Mouse (Mus musculus) embryonic facial prominence, embryonic 10.5 days (tissue): ENCODE data around the gene Rraga. TPM values are rescaled to one million over a fixed set of nuclear protein-coding genes. Genes with fewer than 3 reads are reported as not detected.

ENCODE experiments used
- DNase-seq: peaks from one replicate; pipeline ENCODE4 v3.0.0-alpha.2; 2017; ENCODE audit warnings: low spot score
- H3K27ac ChIP-seq: fragments of 300-500 bp; sonication (generic); replicated peaks from 2 replicates; pipeline ENCODE4 v1.5.1; 2016; ENCODE audit warnings: mild to moderate bottlenecking
- H3K27me3 ChIP-seq: fragments of 300-500 bp; sonication (generic); replicated peaks from 2 replicates; pipeline ENCODE4 v1.6.1; 2016; ENCODE audit warnings: low read depth, mild to moderate bottlenecking; ENCODE audit not compliant: poor library complexity, severe bottlenecking
- H3K36me3 ChIP-seq: fragments of 300-500 bp; sonication (generic); replicated peaks from 2 replicates; pipeline ENCODE4 v1.6.1; 2016; ENCODE audit warnings: mild to moderate bottlenecking, moderate library complexity
- H3K4me1 ChIP-seq: fragments of 300-500 bp; sonication (generic); 2 replicates; pipeline ENCODE4 v1.6.1; 2016
- H3K4me3 ChIP-seq: fragments of 300-500 bp; sonication (generic); 2 replicates; pipeline ENCODE4 v1.5.1; 2016; ENCODE audit warnings: mild to moderate bottlenecking, moderate library complexity
- H3K9me3 ChIP-seq: fragments of 300-500 bp; sonication (generic); 2 replicates; pipeline ENCODE4 v1.6.1; 2016; ENCODE audit warnings: mild to moderate bottlenecking
- WGBS: fragments of 180-500 bp; shearing (Covaris S2); methylation state at CpG from one replicate; pipeline ENCODE4 v1.1.7; 2016; 5-methylcytosine and 5-hydroxymethylcytosine counted together
- polyA plus RNA-seq: library from polyadenylated mRNA; unstranded; fragments of >200 nt; fragmentation: Nextera tagmentation; extraction: Ambion mirVana; gene quantifications from 2 replicates; pipeline ENCODE4 v1.2.1, GENCODE M21; 2016

The Rraga gene
- polyA plus RNA-seq, 1 experiment from 2014 or later, result 66.2 TPM

DNA sequence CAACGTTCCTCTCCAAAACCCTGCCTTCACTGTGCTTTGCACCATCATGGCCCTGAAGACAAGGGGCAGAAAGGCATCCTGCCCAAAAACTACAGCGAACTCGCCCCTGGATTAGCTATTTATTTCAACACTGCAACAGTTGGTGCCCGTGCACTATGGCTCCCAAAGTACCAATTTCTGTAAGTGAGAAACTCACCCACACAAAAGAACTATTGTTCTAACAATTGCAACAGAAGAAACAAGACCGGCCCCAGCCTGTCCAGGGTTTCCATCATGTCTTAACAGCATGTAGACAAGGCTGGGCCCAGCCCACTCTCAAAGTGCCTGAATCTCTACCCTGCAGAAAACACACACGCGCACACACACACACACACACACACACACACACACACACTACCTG is 18.1 kb upstream of the Rraga start:
- H3K9me3 ChIP-seq, result no peaks in the 10 kb centered on the region
- no peaks in the 10 kb centered on the region for H3K4me1 ChIP-seq
- H3K36me3 ChIP-seq, result no peaks in the 10 kb centered on the region
- H3K27me3 ChIP-seq, result no peaks in the 10 kb centered on the region
- DNase-seq, result no peak
- no peak overlapping the region for H3K27ac ChIP-seq
- no peak overlapping the region for H3K4me3 ChIP-seq
- 68% methylated on average over 7 of the region's 7 CpGs for WGBS

GRCm38 (mm10) chr4:86558228-86558627 is 17.2 kb upstream of the Rraga start, which contains the start of gene Saxo1:
Saxo1 (minus strand) TSS chr4:86558328.
- WGBS, result 94% methylated on average over 7 of the region's 7 CpGs
- no peak for DNase-seq

DNA sequence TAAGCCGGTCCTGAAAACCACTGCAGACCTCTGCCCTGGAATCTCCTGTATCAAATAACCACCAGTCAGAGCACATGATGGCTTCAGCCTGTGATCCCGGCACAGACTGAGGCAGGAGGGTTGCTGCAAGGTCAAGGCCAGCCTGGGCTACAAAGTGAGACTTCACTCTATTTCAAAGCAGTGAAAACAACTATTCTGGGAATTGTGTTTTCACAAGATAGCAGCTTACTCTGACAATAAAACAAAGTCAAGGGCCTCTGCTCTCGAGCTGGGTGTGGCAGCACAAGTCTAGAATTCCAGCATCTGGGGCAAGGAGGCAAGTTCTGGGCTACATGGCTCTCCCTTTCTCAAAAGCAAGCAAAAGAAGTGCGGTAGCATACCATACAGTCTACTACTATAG is 16.5 kb upstream of the Rraga start:
- no peak overlapping the region for H3K4me3 ChIP-seq
- no peaks in the 10 kb centered on the region for H3K9me3 ChIP-seq
- no peak for DNase-seq
- no peaks in the 10 kb centered on the region for H3K36me3 ChIP-seq
- WGBS, result 68% methylated on average over 4 of the region's 4 CpGs
- H3K27me3 ChIP-seq, result no peaks in the 10 kb centered on the region
- H3K4me1 ChIP-seq, result no peaks in the 10 kb centered on the region
- H3K27ac ChIP-seq, result no peak overlapping the region

More at GRCm38 (mm10) chr4:86558228-86558627, 17.2 kb upstream of the Rraga start, which contains the start of gene Saxo1:
- H3K27ac ChIP-seq, result no peak within 1 kb of the TSS
- no peaks in the 10 kb centered on the region for H3K27me3 ChIP-seq
- no peak within 1 kb of the TSS for H3K4me3 ChIP-seq
- no peaks in the 10 kb centered on the region for H3K9me3 ChIP-seq
- H3K4me1 ChIP-seq, result no peaks in the 10 kb centered on the region
- no peaks in the 10 kb centered on the region for H3K36me3 ChIP-seq

DNA sequence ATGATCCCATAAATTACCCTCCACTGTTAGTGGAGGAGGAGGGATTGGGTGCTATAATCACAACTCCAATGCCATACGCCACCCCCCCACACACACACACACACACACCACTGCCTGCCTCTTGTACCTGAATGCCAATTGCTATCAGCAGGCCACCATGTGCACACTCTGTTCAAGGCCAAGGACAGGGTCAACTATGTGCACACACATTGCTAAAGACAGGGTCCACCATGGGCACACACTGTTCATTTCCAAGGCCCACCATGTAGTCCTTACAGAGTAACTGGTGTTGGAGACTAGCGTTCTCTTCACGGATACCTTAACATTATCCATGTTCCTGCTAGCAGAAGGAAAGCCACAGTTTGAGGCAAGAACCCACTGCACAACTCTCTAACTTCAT is 14.4 kb upstream of the Rraga start:
- Histone ChIP-seq H3K4me1 (no peaks in the 10 kb centered on the region), H3K36me3 (no peaks in the 10 kb centered on the region), H3K9me3 (no peaks in the 10 kb centered on the region), H3K4me3 (no peak overlapping the region), H3K27me3 (no peaks in the 10 kb centered on the region), H3K27ac (no peak overlapping the region)
- no peak for DNase-seq
- WGBS, result over 99% methylated on average over 3 of the region's 3 CpGs

DNA sequence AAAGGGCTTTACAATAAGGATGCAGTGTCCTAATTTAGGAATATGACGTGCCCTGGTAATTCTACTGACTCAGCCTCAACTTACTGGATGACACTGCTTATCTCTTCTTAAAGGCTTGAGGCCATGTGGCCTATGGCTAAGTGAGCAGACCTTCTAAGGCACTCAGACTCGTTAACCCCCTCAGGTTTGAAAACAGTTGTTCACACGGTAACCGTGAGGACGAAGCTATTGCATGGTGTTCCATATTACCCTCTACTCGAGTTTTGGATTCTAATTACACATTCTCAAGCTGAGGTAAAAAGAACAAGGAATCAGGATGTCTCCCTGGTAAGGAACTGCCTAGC is 557 bp upstream of the Rraga start:
- peak overlapping the region; percentile 92 for H3K4me3 ChIP-seq
- peaks cover 23% of the 10 kb centered on the region for H3K4me1 ChIP-seq
- no peaks in the 10 kb centered on the region for H3K9me3 ChIP-seq
- 25% methylated on average over 6 of the region's 6 CpGs for WGBS
- peaks cover 24% of the 10 kb centered on the region for H3K36me3 ChIP-seq
- no peaks in the 10 kb centered on the region for H3K27me3 ChIP-seq
- peak overlapping the region; percentile 96 for H3K27ac ChIP-seq
- no peak for DNase-seq

- WGBS, result under 1% methylated on average over 20 of the region's 20 CpGs
- peak; percentile 48 for DNase-seq
- Histone ChIP-seq H3K27me3 (no peaks in the 10 kb centered on the region), H3K36me3 (peaks cover 36% of the 10 kb centered on the region), H3K27ac (peak overlapping the region; percentile 96), H3K4me1 (peaks cover 23% of the 10 kb centered on the region), H3K9me3 (no peaks in the 10 kb centered on the region), H3K4me3 (peak overlapping the region; percentile 92)
These were observed 663 bp downstream of the Rraga start for GRCm38 (mm10) chr4:86576120-86576541.

- H3K27me3 ChIP-seq, result no peaks in the 10 kb centered on the region
- H3K36me3 ChIP-seq, result peaks cover 40% of the 10 kb centered on the region
- H3K9me3 ChIP-seq, result no peaks in the 10 kb centered on the region
- DNase-seq, result no peak
- H3K4me3 ChIP-seq, result peak overlapping the region; percentile 92
- H3K4me1 ChIP-seq, result peaks cover 23% of the 10 kb centered on the region
- 12% methylated on average over 11 of the region's 11 CpGs for WGBS
- peak overlapping the region; percentile 96 for H3K27ac ChIP-seq
These were observed 1.3 kb downstream of the Rraga start for GRCm38 (mm10) chr4:86576630-86577225.

- peaks cover 69% of the 10 kb centered on the region for H3K36me3 ChIP-seq
- WGBS, result 67% methylated on average over 4 of the region's 4 CpGs
These were observed 4.6 kb downstream of the Rraga start for GRCm38 (mm10) chr4:86580056-86580455.

DNA sequence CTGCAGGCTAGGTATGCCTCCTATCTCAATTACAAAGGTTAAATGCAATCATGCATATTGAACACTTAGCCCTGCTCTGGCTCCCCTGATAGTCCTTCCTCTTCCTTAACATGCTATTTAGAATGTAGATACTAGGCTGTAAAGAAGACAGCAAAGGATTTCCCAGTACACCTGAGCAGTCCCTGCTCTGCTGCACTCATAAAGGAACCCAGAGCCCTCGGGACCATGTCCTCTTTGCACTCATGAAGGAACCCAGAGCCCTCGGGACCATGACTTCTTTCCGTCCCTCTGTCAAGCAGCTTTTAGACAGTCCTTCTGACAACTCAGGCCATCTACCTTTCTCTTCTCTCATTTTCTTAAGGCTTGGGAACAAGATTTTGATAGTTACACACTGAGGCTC is 5.1 kb downstream of the Rraga start:
- peaks cover 75% of the 10 kb centered on the region for H3K36me3 ChIP-seq

More at GRCm38 (mm10) chr4:86580056-86580455, 4.6 kb downstream of the Rraga start:
- H3K27me3 ChIP-seq, result no peaks in the 10 kb centered on the region
- no peak overlapping the region for H3K4me3 ChIP-seq
- H3K27ac ChIP-seq, result no peak overlapping the region
- no peaks in the 10 kb centered on the region for H3K9me3 ChIP-seq
- H3K4me1 ChIP-seq, result peaks cover 17% of the 10 kb centered on the region
- DNase-seq, result no peak

GRCm38 (mm10) chr4:86588236-86588635 is 12.8 kb downstream of the Rraga start:
- H3K27ac ChIP-seq, result no peak overlapping the region
- no peaks in the 10 kb centered on the region for H3K27me3 ChIP-seq
- peaks cover 91% of the 10 kb centered on the region for H3K36me3 ChIP-seq
- no peak for DNase-seq
- H3K4me3 ChIP-seq, result no peak overlapping the region
- 90% methylated on average over 3 of the region's 3 CpGs for WGBS
- H3K9me3 ChIP-seq, result no peaks in the 10 kb centered on the region
- H3K4me1 ChIP-seq, result no peaks in the 10 kb centered on the region

More for the DNA sequence above, 5.1 kb downstream of the Rraga start:
- H3K4me1 ChIP-seq, result peaks cover 17% of the 10 kb centered on the region
- H3K9me3 ChIP-seq, result no peaks in the 10 kb centered on the region
- H3K4me3 ChIP-seq, result no peak overlapping the region
- 86% methylated on average over 3 of the region's 3 CpGs for WGBS
- no peak for DNase-seq
- H3K27ac ChIP-seq, result no peak overlapping the region
- H3K27me3 ChIP-seq, result no peaks in the 10 kb centered on the region

DNA sequence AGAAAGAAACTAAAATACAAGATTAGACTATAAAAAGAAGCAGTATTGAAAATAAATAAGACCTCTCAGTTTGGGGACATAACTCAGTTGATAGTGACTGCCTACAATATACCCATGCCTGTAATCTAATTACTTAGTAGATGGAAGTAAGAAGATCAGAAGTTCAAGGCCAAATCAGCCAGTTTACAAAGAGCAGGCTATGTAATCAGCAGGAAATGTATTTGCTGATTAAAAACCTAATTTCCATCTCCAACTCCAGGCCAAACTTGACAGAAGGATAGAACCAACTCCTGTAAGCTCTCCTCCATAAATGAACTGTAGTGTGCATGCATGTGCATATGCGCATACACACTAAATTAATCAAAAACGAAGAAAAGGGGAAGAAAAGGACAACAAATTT is 15.8 kb downstream of the Rraga start:
- Histone ChIP-seq H3K4me3 (no peak overlapping the region), H3K4me1 (no peaks in the 10 kb centered on the region), H3K36me3 (peaks cover 91% of the 10 kb centered on the region), H3K27ac (no peak overlapping the region), H3K27me3 (no peaks in the 10 kb centered on the region), H3K9me3 (no peaks in the 10 kb centered on the region)
- 93% methylated on average over 2 of the region's 2 CpGs for whole genome bisulfite sequencing
- DNase-seq, result no peak

- Histone ChIP-seq H3K36me3 (peaks cover 25% of the 10 kb centered on the region), H3K4me3 (peak within 1 kb of the TSS; percentile 97), H3K4me1 (peaks cover 10% of the 10 kb centered on the region), H3K9me3 (no peaks in the 10 kb centered on the region), H3K27ac (peak within 1 kb of the TSS; percentile 91), H3K27me3 (no peaks in the 10 kb centered on the region)
- WGBS, result under 1% methylated on average over 59 of the region's 59 CpGs
- DNase-seq, result peak; percentile 93
These were observed 36.2 kb downstream of the Rraga start, which contains the start of gene Haus6 for GRCm38 (mm10) chr4:86611524-86612288. Haus6 (minus strand) TSS chr4:86612055.

DNA sequence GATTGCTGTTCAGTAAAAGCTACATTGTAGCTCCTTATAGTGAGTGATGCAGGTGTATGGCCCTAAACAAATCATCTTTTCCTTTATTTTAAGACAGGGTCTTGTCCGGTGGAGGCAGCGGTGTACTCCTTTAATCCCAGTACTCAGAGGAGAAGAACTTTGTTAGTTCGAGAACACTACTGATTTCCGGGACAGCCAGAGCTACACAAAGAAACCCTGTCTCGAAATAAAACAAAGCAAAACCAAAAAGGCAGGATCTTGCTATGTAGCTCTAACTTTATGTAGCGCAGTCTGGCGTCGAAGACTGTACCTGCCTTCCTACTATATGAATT is 36.8 kb downstream of the Rraga start:
- DNase-seq, result no peak
- H3K27ac ChIP-seq, result peak overlapping the region; percentile 91
- 43% methylated on average over 8 of the region's 8 CpGs for WGBS
- H3K4me3 ChIP-seq, result peak overlapping the region; percentile 97
- no peaks in the 10 kb centered on the region for H3K9me3 ChIP-seq
- H3K27me3 ChIP-seq, result no peaks in the 10 kb centered on the region
- peaks cover 10% of the 10 kb centered on the region for H3K4me1 ChIP-seq
- peaks cover 19% of the 10 kb centered on the region for H3K36me3 ChIP-seq
